Mouse (Mus musculus) MEL (cell line): ENCODE measurements around the gene Slc1a1. TPM values are rescaled to one million over a fixed set of nuclear protein-coding genes. Genes with fewer than 3 reads are reported as not detected.

Experiments used
- DNase-seq: peaks from one replicate; pipeline ENCODE4 v3.0.0; 2011; ENCODE audit warnings: low read depth, low spot score
- H3K27ac ChIP-seq: 2 replicates; pipeline ENCODE4 v1.5.1; 2012; ENCODE audit warnings: low read depth, mild to moderate bottlenecking, control low read depth, low read length, moderate library complexity; ENCODE audit not compliant: control insufficient read depth
- H3K27me3 ChIP-seq, 2 experiments: fragments of 150-350 bp in 1 of 2; sonication (generic) in 1 of 2; 2 replicates each; pipeline ENCODE4 v1.6.1; 2012; ENCODE audit warnings: low read length in 2 of 2, mild to moderate bottlenecking in 2 of 2, improper control_type of control experiment in 1 of 2, moderate library complexity in 1 of 2; ENCODE audit not compliant: insufficient read depth in 2 of 2, control insufficient read depth in 1 of 2
- H3K36me3 ChIP-seq, 2 experiments: 2 replicates each; pipeline ENCODE4 v1.6.1; 2012 to 2014; ENCODE audit warnings: low read length in 2 of 2, improper control_type of control experiment in 1 of 2, inconsistent platforms in 1 of 2, mild to moderate bottlenecking in 1 of 2; ENCODE audit not compliant: insufficient read depth in 2 of 2, control insufficient read depth in 1 of 2
- H3K4me1 ChIP-seq, 2 experiments: fragments of 150-350 bp in 1 of 2; sonication (generic) in 1 of 2; 2 replicates each; pipeline ENCODE4 v1.6.1; 2012; ENCODE audit warnings: low read length in 2 of 2, improper control_type of control experiment in 1 of 2, mild to moderate bottlenecking in 1 of 2; ENCODE audit not compliant: insufficient read depth in 2 of 2, control insufficient read depth in 1 of 2
- H3K4me3 ChIP-seq, 2 experiments: fragments of 150-350 bp in 1 of 2; sonication (generic) in 1 of 2; 2 replicates each; pipeline ENCODE4 v1.5.1; 2012; ENCODE audit warnings: low read depth in 2 of 2, low read length in 2 of 2, mild to moderate bottlenecking in 2 of 2, moderate library complexity in 2 of 2, control low read depth in 1 of 2, improper control_type of control experiment in 1 of 2; ENCODE audit not compliant: control insufficient read depth in 1 of 2, insufficient read depth in 1 of 2
- H3K79me2 ChIP-seq: 2 replicates; pipeline ENCODE4 v1.6.1; 2012; ENCODE audit warnings: mild to moderate bottlenecking, low read length, moderate library complexity; ENCODE audit not compliant: control insufficient read depth, poor library complexity, insufficient read depth
- H3K9ac ChIP-seq: 2 replicates; pipeline ENCODE4 v1.6.1; 2012; ENCODE audit warnings: low read depth, mild to moderate bottlenecking, control low read depth, low read length, moderate library complexity; ENCODE audit not compliant: control insufficient read depth, poor library complexity, severe bottlenecking
- H3K9me3 ChIP-seq: fragments of 150-350 bp; sonication (generic); replicated peaks from 2 replicates; pipeline ENCODE4 v1.6.1; 2012; ENCODE audit warnings: mild to moderate bottlenecking, low read length, improper control_type of control experiment, moderate library complexity; ENCODE audit not compliant: insufficient read depth
- CHD1 ChIP-seq: IDR thresholded peaks from 2 replicates; pipeline ENCODE4 v1.6.1; 2012; ENCODE audit warnings: low read depth, mild to moderate bottlenecking, inconsistent platforms, low read length, improper control_type of control experiment
- CHD2 ChIP-seq: IDR thresholded peaks from 2 replicates; pipeline ENCODE4 v1.6.1; 2011; ENCODE audit warnings: low read length, improper control_type of control experiment
- ELF1 ChIP-seq: IDR thresholded peaks from 2 replicates; pipeline ENCODE4 v1.6.1; 2014; ENCODE audit warnings: low read depth, mild to moderate bottlenecking, inconsistent platforms, low read length, improper control_type of control experiment, moderate library complexity
- EP300 ChIP-seq, 2 experiments: IDR thresholded peaks; 2 replicates each; pipeline ENCODE4 v1.6.1; 2011; ENCODE audit warnings: improper control_type of control experiment in 2 of 2, low read length in 2 of 2, low read depth in 1 of 2, mild to moderate bottlenecking in 1 of 2
- ETS1 ChIP-seq: IDR thresholded peaks from 2 replicates; pipeline ENCODE4 v1.6.1; 2012; ENCODE audit warnings: low read depth, mild to moderate bottlenecking, inconsistent platforms, low read length, improper control_type of control experiment, moderate library complexity
- GATA1 ChIP-seq: IDR thresholded peaks from 2 replicates; pipeline ENCODE4 v1.6.1; 2011; ENCODE audit warnings: low read depth, low read length, improper control_type of control experiment
- MAFK ChIP-seq: IDR thresholded peaks from 2 replicates; pipeline ENCODE4 v1.6.1; 2011; ENCODE audit warnings: low read depth, mild to moderate bottlenecking, low read length, improper control_type of control experiment, borderline replicate concordance
- NELFE ChIP-seq: IDR thresholded peaks from 2 replicates; pipeline ENCODE4 v1.6.1; 2011; ENCODE audit warnings: low read depth, low read length, improper control_type of control experiment
- NRF1 ChIP-seq: IDR thresholded peaks from 2 replicates; pipeline ENCODE4 v1.6.1; 2014; ENCODE audit warnings: low read depth, mild to moderate bottlenecking, inconsistent platforms, low read length, improper control_type of control experiment, moderate library complexity; ENCODE audit not compliant: poor library complexity, insufficient read depth, severe bottlenecking
- POLR2AphosphoS2 ChIP-seq: IDR thresholded peaks from 2 replicates; pipeline ENCODE4 v1.6.1; 2011; ENCODE audit warnings: low read length, improper control_type of control experiment
- RCOR1 ChIP-seq: IDR thresholded peaks from 2 replicates; pipeline ENCODE4 v1.6.1; 2012; ENCODE audit warnings: low read depth, mild to moderate bottlenecking, inconsistent platforms, low read length, improper control_type of control experiment
- SIN3A ChIP-seq: IDR thresholded peaks from 2 replicates; pipeline ENCODE4 v1.6.1; 2012; ENCODE audit warnings: low read length, improper control_type of control experiment, inconsistent platforms
- TBP ChIP-seq: IDR thresholded peaks from 2 replicates; pipeline ENCODE4 v1.8.0; 2011; ENCODE audit warnings: low read depth, low read length, improper control_type of control experiment
- UBTF ChIP-seq: IDR thresholded peaks from 2 replicates; pipeline ENCODE4 v1.6.1; 2012; ENCODE audit warnings: low read depth, mild to moderate bottlenecking, inconsistent platforms, low read length, improper control_type of control experiment, moderate library complexity, borderline replicate concordance; ENCODE audit not compliant: insufficient read depth
- ZC3H11A ChIP-seq: IDR thresholded peaks from 2 replicates; pipeline ENCODE4 v1.6.1; 2012; ENCODE audit warnings: low read depth, mild to moderate bottlenecking, inconsistent platforms, low read length, improper control_type of control experiment
- ZMIZ1 ChIP-seq: IDR thresholded peaks from 2 replicates; pipeline ENCODE4 v1.6.1; 2012; ENCODE audit warnings: low read depth, mild to moderate bottlenecking, inconsistent platforms, low read length, improper control_type of control experiment, moderate library complexity
- polyA plus RNA-seq, 2 experiments: library from polyadenylated mRNA; stranded (reverse) in 1 of 2; unstranded in 1 of 2; fragments of >175 nt in 1 of 2; fragments of >200 nt in 1 of 2; gene quantifications; 2 replicates each; pipeline versions ENCODE4 v1.2.1 to v1.2.4; 2012; ENCODE audit warnings: low replicate concordance in 2 of 2, low read depth in 1 of 2; ENCODE audit not compliant: insufficient read length in 2 of 2, insufficient read depth in 1 of 2, missing spikeins in 1 of 2
- total RNA-seq: library from RNA; depleted of rRNA; stranded (reverse); fragments of 300-350 nt; gene quantifications from 2 replicates; pipeline ENCODE4 v1.2.3, GENCODE M21; 2012

Slc1a1 gene
- total and polyA plus RNA-seq, 3 experiments, result 0.07 TPM; not detected in 2

- Histone ChIP-seq H3K79me2 (no peaks in the 10 kb centered on the region), H3K9ac (no peak overlapping the region), H3K27ac (no peak overlapping the region), H3K9me3 (no peaks in the 10 kb centered on the region), H3K4me1 (no peaks in the 10 kb centered on the region), H3K36me3 (no peaks in the 10 kb centered on the region), H3K27me3 (peaks cover 2 to 3% of the 10 kb centered on the region in 2 experiments; a peak in 3 of 4 replicates), H3K4me3 (no peak overlapping the region)
- DNase-seq, result no peak
- TF ChIP-seq NRF1 (no peak), ZC3H11A (no peak), ZMIZ1 (no peak), ETS1 (no peak), UBTF (no peak), NELFE (no peak), EP300 (IDR thresholded peaks at IDR 0.05; ENCODE audit: low read depth in 1 of 2, low read length in 2 of 2) (no peak), MAFK (no peak)
- TF ChIP-seq, all 39 proteins: peak for 0
These were observed 65.9 kb downstream of the Slc1a1 start for GRCm38 (mm10) chr19:28900771-28901170.

DNA sequence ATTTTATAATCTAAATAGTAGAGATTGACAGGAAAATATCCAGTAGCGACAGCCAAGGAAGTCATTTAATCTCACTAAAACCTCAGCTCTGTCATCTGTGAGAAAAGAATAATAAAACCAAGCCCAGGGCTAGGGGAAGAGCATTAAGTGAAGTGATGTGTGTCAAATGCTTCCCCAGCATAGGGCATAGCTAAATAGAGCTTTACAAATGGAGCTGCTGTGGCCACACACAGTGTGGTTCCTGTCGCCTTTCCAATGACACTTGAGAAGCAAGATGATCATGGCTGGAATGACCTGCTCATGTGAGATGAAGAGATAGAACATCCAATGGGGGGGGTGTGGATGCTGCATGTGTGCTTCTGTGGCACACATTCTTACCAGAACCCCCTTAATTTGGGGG lies 67.3 kb downstream of the Slc1a1 start:
- TF ChIP-seq RCOR1, result no peak
- no peak for TF ChIP-seq SIN3A
- TF ChIP-seq ELF1, result no peak
- TF ChIP-seq, all 39 proteins: peak for 0
- H3K36me3 ChIP-seq, result no peaks in the 10 kb centered on the region
- H3K4me1 ChIP-seq, result no peaks in the 10 kb centered on the region
- H3K4me3 ChIP-seq, result no peak overlapping the region
- H3K9me3 ChIP-seq, result no peaks in the 10 kb centered on the region
- DNase-seq, result no peak
- H3K9ac ChIP-seq, result no peak overlapping the region
- H3K27ac ChIP-seq, result no peak overlapping the region
- H3K79me2 ChIP-seq, result no peaks in the 10 kb centered on the region
- H3K27me3 ChIP-seq, result peaks cover 2 to 5% of the 10 kb centered on the region in 2 experiments

DNA sequence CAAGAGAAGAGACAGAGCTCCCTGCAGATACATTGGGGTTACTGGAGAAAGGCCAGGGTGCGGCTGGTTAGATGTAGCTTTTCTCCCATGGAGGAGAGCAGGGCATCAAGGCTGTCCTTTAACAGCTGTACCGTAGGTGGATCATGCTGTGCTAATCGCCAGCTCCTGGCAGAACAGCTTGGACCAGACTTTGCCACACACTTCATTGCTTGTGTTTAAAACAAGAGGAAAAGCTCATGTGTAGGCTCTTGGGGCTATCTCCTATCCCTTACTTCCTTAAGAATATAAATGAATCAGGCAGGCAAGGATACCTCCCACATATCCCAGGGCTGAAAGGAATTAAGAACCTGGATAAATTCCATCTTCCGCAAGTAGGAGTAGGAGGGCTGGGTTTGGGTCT lies 68.0 kb downstream of the Slc1a1 start:
- no peak overlapping the region for H3K9ac ChIP-seq
- no peaks in the 10 kb centered on the region for H3K36me3 ChIP-seq
- H3K4me3 ChIP-seq, result no peak overlapping the region
- no peaks in the 10 kb centered on the region for H3K4me1 ChIP-seq
- TF ChIP-seq TBP, result no peak
- no peak for TF ChIP-seq CHD2
- no peak for TF ChIP-seq POLR2AphosphoS2
- no peak for TF ChIP-seq GATA1
- TF ChIP-seq CHD1, result no peak
- TF ChIP-seq NRF1, result no peak
- no peak overlapping the region for H3K27ac ChIP-seq
- no peaks in the 10 kb centered on the region for H3K9me3 ChIP-seq
- peaks cover 2 to 5% of the 10 kb centered on the region in 2 experiments for H3K27me3 ChIP-seq
- H3K79me2 ChIP-seq, result no peaks in the 10 kb centered on the region
- no peak for DNase-seq
